Mouse (Mus musculus): ENCODE results near the gene Hand2.

Gene Hand2

GRCm38 (mm10) chr8:57320851-57321743 is at the start of gene Hand2:
Gene Hand2, plus strand, starts transcription at chr8:57320983.
- no peak for DNase-seq (ENCODE audit: low read depth, low spot score)

GRCm38 (mm10) chr8:57273055-57273454 is 47.7 kb upstream of the Hand2 start:
- DNase-seq (ENCODE audit: low read depth, low spot score), result no peak

GRCm38 (mm10) chr8:57293441-57293840 is 27.3 kb upstream of the Hand2 start:
- DNase-seq (ENCODE audit: low read depth, low spot score), result no peak

- DNase-seq (ENCODE audit: low read depth, low spot score), result no peak
Observed at GRCm38 (mm10) chr8:57303513-57303912, 17.3 kb upstream of the Hand2 start.

- DNase-seq (ENCODE audit: low read depth, low spot score), result no peak
Observed at GRCm38 (mm10) chr8:57304944-57305343, 15.8 kb upstream of the Hand2 start.

GRCm38 (mm10) chr8:57306441-57306840 is 14.3 kb upstream of the Hand2 start:
- no peak for DNase-seq (ENCODE audit: low read depth, low spot score)

- no peak for DNase-seq (ENCODE audit: low read depth, low spot score)
Observed at GRCm38 (mm10) chr8:57309844-57310485, 10.8 kb upstream of the Hand2 start.

GRCm38 (mm10) chr8:57312031-57312981 is 8.5 kb upstream of the Hand2 start:
- DNase-seq (ENCODE audit: low read depth, low spot score), result no peak

GRCm38 (mm10) chr8:57313583-57313982 is 7.2 kb upstream of the Hand2 start:
- no peak for DNase-seq (ENCODE audit: low read depth, low spot score)

- DNase-seq (ENCODE audit: low read depth, low spot score), result no peak
Observed at GRCm38 (mm10) chr8:57314216-57314615, 6.6 kb upstream of the Hand2 start.

GRCm38 (mm10) chr8:57315471-57315870 is 5.3 kb upstream of the Hand2 start:
- DNase-seq (ENCODE audit: low read depth, low spot score), result no peak

- no peak for DNase-seq (ENCODE audit: low read depth, low spot score)
Observed at GRCm38 (mm10) chr8:57317107-57317506, 3.7 kb upstream of the Hand2 start.

GRCm38 (mm10) chr8:57317890-57318480 is 2.8 kb upstream of the Hand2 start:
- DNase-seq (ENCODE audit: low read depth, low spot score), result no peak

- no peak for DNase-seq (ENCODE audit: low read depth, low spot score)
Observed at GRCm38 (mm10) chr8:57319092-57319980, 1.4 kb upstream of the Hand2 start.

GRCm38 (mm10) chr8:57319981-57320585 is 700 bp upstream of the Hand2 start:
- DNase-seq (ENCODE audit: low read depth, low spot score), result no peak

- DNase-seq (ENCODE audit: low read depth, low spot score), result no peak
Observed at GRCm38 (mm10) chr8:57321898-57322895, 1.4 kb downstream of the Hand2 start.

- DNase-seq (ENCODE audit: low read depth, low spot score), result no peak
Observed at GRCm38 (mm10) chr8:57322961-57323941, 2.5 kb downstream of the Hand2 start.
